Comparison of ENCODE assay signal across 11 mouse cellular contexts in the genomic region with DNA sequence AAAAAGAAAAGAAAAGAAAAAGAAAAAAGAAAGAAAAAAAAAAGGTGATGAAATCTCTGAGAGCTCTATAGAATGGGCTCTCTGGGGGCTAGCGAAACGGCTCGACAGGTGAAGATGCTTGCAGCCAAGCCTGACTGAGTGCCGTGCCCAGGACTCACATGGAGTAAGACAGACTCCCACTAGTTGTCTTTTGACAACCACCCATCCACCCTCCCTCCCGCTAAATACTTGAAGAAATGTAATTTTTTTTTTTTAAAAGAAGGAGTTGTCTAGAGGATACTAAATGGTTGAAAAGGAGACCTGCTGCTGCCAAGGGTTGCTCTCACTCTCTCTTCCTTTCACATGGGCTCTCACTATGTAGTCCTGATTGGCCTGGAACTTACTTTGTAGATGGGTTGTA. TPM values are rescaled to one million over a fixed set of nuclear protein-coding genes. Genes with fewer than 3 reads are reported as not detected.
DNase-seq lines count a peak whose midpoint lies in the region; ATAC-seq and TF ChIP-seq lines count a peak whose summit lies in the region.
"Had no signal": no experiment of that assay in that cellular context is flagged by ENCODE, and none has a peak within 500 bp of the region (broad histone marks: within the 10 kb centered on the region; RNA-seq: fewer than 3 reads in every experiment).

No protein-coding gene starts in this region.

- H3K36me3 ChIP-seq in heart, embryonic 16.5 days (ENCODE audit: control insufficient read depth, insufficient read depth), result no peaks in the 10 kb centered on the region
- H3K36me3 ChIP-seq in hindbrain, embryonic 16.5 days (ENCODE audit: control insufficient read depth, insufficient read depth, low read length), result peaks cover 7% of the 10 kb centered on the region
- H3K36me3 ChIP-seq in midbrain, embryonic 14.5 days (ENCODE audit: control insufficient read depth, insufficient read depth, low read length), result peaks cover 13% of the 10 kb centered on the region

- no peak for ATAC-seq in heart, embryonic 16.5 days (replicated peaks; ENCODE audit: extremely low read depth, insufficient read depth, low FRiP score)
- no peak for ATAC-seq in hindbrain, embryonic 16.5 days
- no peak for ATAC-seq in midbrain, embryonic 14.5 days (ENCODE audit: low FRiP score, low TSS enrichment)

- H3K27me3 ChIP-seq in heart, embryonic 16.5 days (ENCODE audit: control insufficient read depth, insufficient read depth, low read length), result no peaks in the 10 kb centered on the region
- H3K27me3 ChIP-seq in hindbrain, embryonic 16.5 days (replicated peaks; ENCODE audit: control insufficient read depth, insufficient read depth, low read length), result no peaks in the 10 kb centered on the region
- no peaks in the 10 kb centered on the region for H3K27me3 ChIP-seq in midbrain, embryonic 14.5 days (ENCODE audit: control insufficient read depth, insufficient read depth, low read length)
- H3K27me3 ChIP-seq: Patski had no signal

- H3K9ac ChIP-seq in heart, embryonic 16.5 days (ENCODE audit: low read length), result peak overlapping the region; percentile 75
- H3K9ac ChIP-seq in hindbrain, embryonic 16.5 days (ENCODE audit: low read depth, low read length), result peak overlapping the region; percentile 72
- H3K9ac ChIP-seq in midbrain, embryonic 14.5 days (replicated peaks; ENCODE audit: low read length), result peak overlapping the region; percentile 64

- no peaks in the 10 kb centered on the region for H3K9me3 ChIP-seq in heart, embryonic 16.5 days (replicated peaks; ENCODE audit: control insufficient read depth, low read length)
- no peaks in the 10 kb centered on the region for H3K9me3 ChIP-seq in hindbrain, embryonic 16.5 days (ENCODE audit: control insufficient read depth, low read length)
- no peaks in the 10 kb centered on the region for H3K9me3 ChIP-seq in midbrain, embryonic 14.5 days (ENCODE audit: control insufficient read depth, low read length)

- TF ChIP-seq POLR2A in cortical plate, adult 2 months (IDR thresholded peaks at IDR 0.05; ENCODE audit: extremely low read depth, insufficient read depth, low read length), result no peak

- peak overlapping the region; percentile 89 for H3K4me2 ChIP-seq in heart, embryonic 16.5 days (ENCODE audit: low read depth, low read length)
- H3K4me2 ChIP-seq in hindbrain, embryonic 16.5 days (ENCODE audit: low read length), result peak overlapping the region; percentile 68
- H3K4me2 ChIP-seq in midbrain, embryonic 14.5 days (ENCODE audit: low read length), result peak overlapping the region; percentile 69

- TF ChIP-seq CTCF in cortical plate, adult 2 months (IDR thresholded peaks at IDR 0.05; ENCODE audit: extremely low read depth, insufficient read depth, low read length), result no peak

- H3K4me1 ChIP-seq in heart, embryonic 16.5 days (ENCODE audit: control insufficient read depth, insufficient read depth, low read length), result peaks cover 21% of the 10 kb centered on the region
- peaks cover 9% of the 10 kb centered on the region for H3K4me1 ChIP-seq in cortical plate, adult 2 months (ENCODE audit: control insufficient read depth, insufficient read depth, low read length)
- H3K4me1 ChIP-seq in hindbrain, embryonic 16.5 days (ENCODE audit: control insufficient read depth, insufficient read depth, low read depth, low read length), result peaks cover 18% of the 10 kb centered on the region
- peaks cover 19% of the 10 kb centered on the region for H3K4me1 ChIP-seq in midbrain, embryonic 14.5 days (ENCODE audit: control insufficient read depth, insufficient read depth, low read length)

- no peak for DNase-seq in heart, postnatal 14 days
- no peak for DNase-seq in midbrain, embryonic 14.5 days
- no peak for DNase-seq in urinary bladder, postnatal 4 days (ENCODE audit: low spot score in 2 of 2)
- no peak for DNase-seq in right cerebral cortex, adult 2 months (ENCODE audit: low spot score in 2 of 2)
- DNase-seq in left cerebral cortex, postnatal 36 days (ENCODE audit: low spot score in 2 of 2), result no peak

- WGBS in heart, embryonic 16.5 days, result 19% methylated on average over 5 of the region's 5 CpGs
- 15% methylated on average over 5 of the region's 5 CpGs for WGBS in hindbrain, embryonic 16.5 days
- 16% methylated on average over 5 of the region's 5 CpGs for WGBS in midbrain, embryonic 14.5 days

- H3K4me3 ChIP-seq in heart, embryonic 16.5 days (ENCODE audit: low read length), result peak overlapping the region; percentile 99
- H3K4me3 ChIP-seq in cortical plate, adult 2 months (ENCODE audit: insufficient read depth, low read length), result peak overlapping the region; percentile 42; the same call in 1 of the 2 replicates
- H3K4me3 ChIP-seq in hindbrain, embryonic 16.5 days (ENCODE audit: low read length), result peak overlapping the region; percentile 57
- H3K4me3 ChIP-seq in midbrain, embryonic 14.5 days (replicated peaks; ENCODE audit: low read depth, low read length), result peak overlapping the region; percentile 98

- peak overlapping the region; percentile 77; the same call in 1 of the 2 replicates for H3K27ac ChIP-seq in heart, embryonic 16.5 days (ENCODE audit: low read length)
- no peak overlapping the region for H3K27ac ChIP-seq in cortical plate, adult 2 months (ENCODE audit: insufficient read depth, low read length)
- H3K27ac ChIP-seq in hindbrain, embryonic 16.5 days (ENCODE audit: low read depth, low read length), result peak overlapping the region; percentile 83
- H3K27ac ChIP-seq in midbrain, embryonic 14.5 days (replicated peaks; ENCODE audit: low read depth, low read length), result peak overlapping the region; percentile 85

- intact Hi-C loops in heart, postnatal 14 days (cut with DNase I), result no loop called here
- intact Hi-C loops in left cerebral cortex, postnatal 36 days (cut with DNase I), result no loop called here

RNA-seq across cellular contexts. Expression of a gene that starts 0.7 kb away (rescaled TPM):
- polyA plus RNA-seq in heart, embryonic 16.5 days (2015; fragmentation: Nextera tagmentation; extraction: Ambion mirVana), result 17.9 and 19.9 TPM in 2 replicates
- total RNA-seq in heart, postnatal 14 days (2021), result 10 to 100 TPM; 70.4 to 74.6 TPM
- polyA plus RNA-seq in cortical plate, adult 2 months (2012; rRNA removed), result 196 and 207 TPM in 2 replicates
- polyA plus RNA-seq in hindbrain, embryonic 16.5 days (2015; fragmentation: Nextera tagmentation; extraction: Ambion mirVana), result 43.7 and 43.8 TPM in 2 replicates
- 86.8 and 156 TPM in 2 replicates for polyA plus RNA-seq in midbrain, embryonic 14.5 days (2014; fragmentation: Nextera tagmentation; extraction: Ambion mirVana)
- total RNA-seq in left cerebral cortex, postnatal 36 days (2021), result 100 to 1,000 TPM; 138 to 156 TPM

RNA-seq across cellular contexts. Expression of a gene that starts 21.0 kb away (rescaled TPM):
- not detected in 2 replicates for polyA plus RNA-seq in heart, embryonic 16.5 days (2015; fragmentation: Nextera tagmentation; extraction: Ambion mirVana)
- total RNA-seq in heart, postnatal 14 days (2021), result not detected
- 23.4 and 25.4 TPM in 2 replicates for polyA plus RNA-seq in cortical plate, adult 2 months (2012; rRNA removed)
- polyA plus RNA-seq in hindbrain, embryonic 16.5 days (2015; fragmentation: Nextera tagmentation; extraction: Ambion mirVana), result 8.9 and 10.0 TPM in 2 replicates
- 9.8 and 13.0 TPM in 2 replicates for polyA plus RNA-seq in midbrain, embryonic 14.5 days (2014; fragmentation: Nextera tagmentation; extraction: Ambion mirVana)
- total RNA-seq in left cerebral cortex, postnatal 36 days (2021), result 10 to 100 TPM; 12.6 to 19.1 TPM
- total RNA-seq: common myeloid progenitor, adult 5-6 weeks; liver, adult 2 months had no signal
- polyA plus RNA-seq: liver, adult 2 months had no signal

RNA-seq across cellular contexts. Expression of a gene that starts 24.0 kb away (rescaled TPM):
- not detected in 2 replicates for polyA plus RNA-seq in heart, embryonic 16.5 days (2015; fragmentation: Nextera tagmentation; extraction: Ambion mirVana)
- total RNA-seq in heart, postnatal 14 days (2021), result not detected
- 0.29 and 0.78 TPM in 2 replicates for polyA plus RNA-seq in cortical plate, adult 2 months (2012; rRNA removed)
- polyA plus RNA-seq in hindbrain, embryonic 16.5 days (2015; fragmentation: Nextera tagmentation; extraction: Ambion mirVana), result 0.48 and 0.59 TPM in 2 replicates
- polyA plus RNA-seq in midbrain, embryonic 14.5 days (2014; fragmentation: Nextera tagmentation; extraction: Ambion mirVana), result 0.55 TPM in 1 of 2 replicates, not detected in the other
- total RNA-seq in left cerebral cortex, postnatal 36 days (2021), result under 1 TPM; 0.59 to 0.77 TPM
- total RNA-seq: common myeloid progenitor, adult 5-6 weeks; liver, adult 2 months had no signal
- polyA plus RNA-seq: liver, adult 2 months; Patski had no signal

RNA-seq across cellular contexts. Expression of a gene that starts 25.1 kb away (rescaled TPM):
- 0.24 TPM in 1 of 2 replicates, not detected in the other for polyA plus RNA-seq in heart, embryonic 16.5 days (2015; fragmentation: Nextera tagmentation; extraction: Ambion mirVana)
- total RNA-seq in heart, postnatal 14 days (2021), result not detected
- polyA plus RNA-seq in cortical plate, adult 2 months (2012; rRNA removed), result 0.19 TPM in 1 of 2 replicates, not detected in the other
- 0.34 TPM in 1 of 2 replicates, not detected in the other for polyA plus RNA-seq in hindbrain, embryonic 16.5 days (2015; fragmentation: Nextera tagmentation; extraction: Ambion mirVana)
- 0.70 TPM in 1 of 2 replicates, not detected in the other for polyA plus RNA-seq in midbrain, embryonic 14.5 days (2014; fragmentation: Nextera tagmentation; extraction: Ambion mirVana)
- total RNA-seq in left cerebral cortex, postnatal 36 days (2021), result not detected
- total RNA-seq: common myeloid progenitor, adult 5-6 weeks; liver, adult 2 months had no signal
- polyA plus RNA-seq: liver, adult 2 months had no signal

RNA-seq across cellular contexts. Expression of a gene that starts 26.5 kb away (rescaled TPM):
- polyA plus RNA-seq in heart, embryonic 16.5 days (2015; fragmentation: Nextera tagmentation; extraction: Ambion mirVana), result 30.5 and 31.7 TPM in 2 replicates
- 10 to 100 TPM; 12.9 to 13.7 TPM for total RNA-seq in heart, postnatal 14 days (2021)
- polyA plus RNA-seq in cortical plate, adult 2 months (2012; rRNA removed), result 64.4 and 65.2 TPM in 2 replicates
- 62.2 and 67.8 TPM in 2 replicates for polyA plus RNA-seq in hindbrain, embryonic 16.5 days (2015; fragmentation: Nextera tagmentation; extraction: Ambion mirVana)
- polyA plus RNA-seq in midbrain, embryonic 14.5 days (2014; fragmentation: Nextera tagmentation; extraction: Ambion mirVana), result 50.0 and 53.7 TPM in 2 replicates
- total RNA-seq in left cerebral cortex, postnatal 36 days (2021), result 10 to 100 TPM; 63.1 to 65.4 TPM

Comparison
In these comparisons a context has a peak if more than half of its experiments do, and no peak if none do; other contexts are left out.
1. H3K4me3 ChIP-seq: peak in every context shown above with its lines; median percentile 99 in heart, embryonic 16.5 days; 98 in midbrain, embryonic 14.5 days; 57 in hindbrain, embryonic 16.5 days; 42 in cortical plate, adult 2 months.